9 mouse cellular contexts compared by ENCODE assay signal in genomic region chr14:55883663-55884062, GRCm38 (mm10). TPM values are rescaled to one million over a fixed set of nuclear protein-coding genes. Genes with fewer than 3 reads are reported as not detected.
DNase-seq lines count a peak whose midpoint lies in the region; ATAC-seq and TF ChIP-seq lines count a peak whose summit lies in the region.
"Had no signal": no experiment of that assay in that cellular context is flagged by ENCODE, and none has a peak within 500 bp of the region (broad histone marks: within the 10 kb centered on the region; RNA-seq: fewer than 3 reads in every experiment).

No protein-coding gene starts in this region.

- TF ChIP-seq CTCF in cerebellum, adult 2 months (IDR thresholded peaks at IDR 0.05; ENCODE audit: borderline replicate concordance, insufficient read depth, low read depth, low read length) = no peak
- TF ChIP-seq CTCF in liver, postnatal 0 days (IDR thresholded peaks at IDR 0.05; ENCODE audit: low read depth) = no peak

- H3K4me3 ChIP-seq in cerebellum, adult 2 months (replicated peaks; ENCODE audit: insufficient read depth, low read depth, low read length) = peak overlapping the region; percentile 96
- H3K4me3 ChIP-seq in kidney, embryonic 14.5 days (ENCODE audit: low read length) = no peak overlapping the region
- no peak overlapping the region for H3K4me3 ChIP-seq in hindbrain, embryonic 12.5 days
- no peak overlapping the region for H3K4me3 ChIP-seq in liver, postnatal 0 days (ENCODE audit: low read depth, low read length)

- H3K27me3 ChIP-seq in cerebellum, adult 2 months (ENCODE audit: control insufficient read depth, insufficient read depth, low read length) = no peaks in the 10 kb centered on the region
- H3K27me3 ChIP-seq in kidney, embryonic 14.5 days (ENCODE audit: control insufficient read depth, insufficient read depth, low read length) = no peaks in the 10 kb centered on the region
- no peaks in the 10 kb centered on the region for H3K27me3 ChIP-seq in hindbrain, embryonic 12.5 days
- H3K27me3 ChIP-seq in liver, postnatal 0 days (ENCODE audit: insufficient read depth, low read length) = no peaks in the 10 kb centered on the region

- no peak for TF ChIP-seq EP300 in liver, postnatal 0 days (IDR thresholded peaks at IDR 0.05; ENCODE audit: low read depth)

- WGBS in cerebellum, adult 2 months = 17% methylated on average over 12 of the region's 12 CpGs
- 86% methylated on average over 12 of the region's 12 CpGs for WGBS in kidney, embryonic 14.5 days
- WGBS in hindbrain, embryonic 12.5 days = 88% methylated on average over 12 of the region's 12 CpGs
- 86% methylated on average over 12 of the region's 12 CpGs for WGBS in liver, postnatal 0 days (ENCODE audit: insufficient replicate concordance)

- no peak overlapping the region for H3K4me2 ChIP-seq in kidney, embryonic 14.5 days (replicated peaks; ENCODE audit: low read depth, low read length)
- no peak overlapping the region for H3K4me2 ChIP-seq in hindbrain, embryonic 12.5 days (replicated peaks)
- H3K4me2 ChIP-seq in liver, postnatal 0 days (ENCODE audit: low read depth, low read length) = no peak overlapping the region

- H3K9me3 ChIP-seq in kidney, embryonic 14.5 days (ENCODE audit: control insufficient read depth, low read length) = no peaks in the 10 kb centered on the region
- no peaks in the 10 kb centered on the region for H3K9me3 ChIP-seq in hindbrain, embryonic 12.5 days (replicated peaks)
- H3K9me3 ChIP-seq in liver, postnatal 0 days (ENCODE audit: low read length) = no peaks in the 10 kb centered on the region

- peaks cover 23% of the 10 kb centered on the region for H3K36me3 ChIP-seq in kidney, embryonic 14.5 days (ENCODE audit: control insufficient read depth, insufficient read depth, low read length)
- peaks cover 21% of the 10 kb centered on the region for H3K36me3 ChIP-seq in hindbrain, embryonic 12.5 days
- H3K36me3 ChIP-seq in liver, postnatal 0 days (replicated peaks; ENCODE audit: insufficient read depth, low read length) = peaks cover 24% of the 10 kb centered on the region

- no peak for ATAC-seq in cerebellum, adult (ENCODE audit: insufficient number of reproducible peaks, low FRiP score, low TSS enrichment)
- ATAC-seq in kidney, embryonic 14.5 days (ENCODE audit: low FRiP score, low TSS enrichment) = no peak
- no peak for ATAC-seq in hindbrain, embryonic 12.5 days (ENCODE audit: low FRiP score)
- no peak for ATAC-seq in liver, postnatal 0 days

- intact Hi-C loops in gastrocnemius, postnatal 14 days (cut with DNase I; ENCODE audit: low total_unique reads) = no loop called here

- peak overlapping the region; percentile 100 for H3K27ac ChIP-seq in cerebellum, adult 2 months (ENCODE audit: insufficient read depth, low read length)
- H3K27ac ChIP-seq in kidney, embryonic 14.5 days (ENCODE audit: low read depth, low read length) = peak overlapping the region; percentile 94; the same call in 1 of the 2 replicates
- 0 out of 2 replicates have a peak overlapping the region, but pooled peaks have one; percentile 80 for H3K27ac ChIP-seq in hindbrain, embryonic 12.5 days
- H3K27ac ChIP-seq in liver, postnatal 0 days (ENCODE audit: low read depth) = peak overlapping the region; percentile 98

- no peak for TF ChIP-seq POLR2A in cerebellum, adult 2 months (IDR thresholded peaks at IDR 0.05; ENCODE audit: borderline replicate concordance, insufficient read depth, low read length)

- peaks cover 28% of the 10 kb centered on the region for H3K4me1 ChIP-seq in cerebellum, adult 2 months (ENCODE audit: control insufficient read depth, insufficient read depth, low read length)
- H3K4me1 ChIP-seq in kidney, embryonic 14.5 days (ENCODE audit: control insufficient read depth, insufficient read depth, low read length) = peaks cover 25% of the 10 kb centered on the region
- peaks cover 27% of the 10 kb centered on the region for H3K4me1 ChIP-seq in hindbrain, embryonic 12.5 days
- H3K4me1 ChIP-seq in liver, postnatal 0 days (ENCODE audit: insufficient read depth) = peaks cover 40% of the 10 kb centered on the region

- H3K9ac ChIP-seq in kidney, embryonic 14.5 days (ENCODE audit: low read depth, low read length) = no peak overlapping the region
- H3K9ac ChIP-seq in hindbrain, embryonic 12.5 days = no peak overlapping the region
- no peak overlapping the region; the same call in 1 of the 2 replicates for H3K9ac ChIP-seq in liver, postnatal 0 days (replicated peaks)

- DNase-seq in cerebellum, adult 2 months = no peak
- DNase-seq in kidney, postnatal 14 days = no peak
- DNase-seq in liver, postnatal 0 days = no peak
- DNase-seq in ovary, adult 18-20 months (ENCODE audit: low spot score) = no peak
- DNase-seq in gastrocnemius, postnatal 14 days = no peak

RNA-seq across cellular contexts. Expression of gene Cbln3, which starts 0.5 kb away (rescaled TPM):
- polyA plus RNA-seq in cerebellum, adult 2 months (2012; rRNA removed) = 534 and 635 TPM in 2 replicates
- 0.23 and 0.31 TPM in 2 replicates for polyA plus RNA-seq in kidney, embryonic 14.5 days (2014; fragmentation: Nextera tagmentation; extraction: Ambion mirVana)
- polyA plus RNA-seq in hindbrain, embryonic 12.5 days (2016; fragmentation: Nextera tagmentation; extraction: Ambion mirVana) = 0.05 and 0.35 TPM in 2 replicates
- polyA plus RNA-seq in liver, postnatal 0 days (2015; fragmentation: Nextera tagmentation; extraction: Ambion mirVana) = 0.29 and 0.40 TPM in 2 replicates
- total RNA-seq in gastrocnemius, postnatal 14 days (2021) = under 1 TPM; 0.11 to 0.12 TPM
- total RNA-seq: common myeloid progenitor, adult 5-6 weeks had no signal

RNA-seq across cellular contexts. Expression of gene Khnyn, which starts 1.1 kb away (rescaled TPM):
- 47.4 and 52.8 TPM in 2 replicates for polyA plus RNA-seq in cerebellum, adult 2 months (2012; rRNA removed)
- polyA plus RNA-seq in kidney, embryonic 14.5 days (2014; fragmentation: Nextera tagmentation; extraction: Ambion mirVana) = 7.0 and 9.7 TPM in 2 replicates
- polyA plus RNA-seq in hindbrain, embryonic 12.5 days (2016; fragmentation: Nextera tagmentation; extraction: Ambion mirVana) = 22.4 and 23.5 TPM in 2 replicates
- 4.6 and 5.2 TPM in 2 replicates for polyA plus RNA-seq in liver, postnatal 0 days (2015; fragmentation: Nextera tagmentation; extraction: Ambion mirVana)
- total RNA-seq in gastrocnemius, postnatal 14 days (2021) = 1 to 10 TPM; 7.1 to 8.2 TPM

RNA-seq across cellular contexts. Expression of gene Sdr39u1, which starts 16.4 kb away (rescaled TPM):
- polyA plus RNA-seq in cerebellum, adult 2 months (2012; rRNA removed) = 214 and 218 TPM in 2 replicates
- 61.3 and 64.7 TPM in 2 replicates for polyA plus RNA-seq in kidney, embryonic 14.5 days (2014; fragmentation: Nextera tagmentation; extraction: Ambion mirVana)
- 63.5 and 68.3 TPM in 2 replicates for polyA plus RNA-seq in hindbrain, embryonic 12.5 days (2016; fragmentation: Nextera tagmentation; extraction: Ambion mirVana)
- 26.2 and 26.9 TPM in 2 replicates for polyA plus RNA-seq in liver, postnatal 0 days (2015; fragmentation: Nextera tagmentation; extraction: Ambion mirVana)
- 10 to 100 TPM; 82.6 to 85.7 TPM for total RNA-seq in gastrocnemius, postnatal 14 days (2021)

RNA-seq across cellular contexts. Expression of gene Nynrin, which starts 29.9 kb away (rescaled TPM):
- polyA plus RNA-seq in cerebellum, adult 2 months (2012; rRNA removed) = 4.5 and 4.8 TPM in 2 replicates
- polyA plus RNA-seq in kidney, embryonic 14.5 days (2014; fragmentation: Nextera tagmentation; extraction: Ambion mirVana) = 11.0 and 15.6 TPM in 2 replicates
- polyA plus RNA-seq in hindbrain, embryonic 12.5 days (2016; fragmentation: Nextera tagmentation; extraction: Ambion mirVana) = 30.4 and 35.8 TPM in 2 replicates
- polyA plus RNA-seq in liver, postnatal 0 days (2015; fragmentation: Nextera tagmentation; extraction: Ambion mirVana) = 0.63 and 0.70 TPM in 2 replicates
- 1 to 10 TPM; 7.2 to 7.5 TPM for total RNA-seq in gastrocnemius, postnatal 14 days (2021)

Comparison
In these comparisons a context has a peak if more than half of its experiments do, and no peak if none do; other contexts are left out.
1. RNA of gene Cbln3, which starts 0.5 kb away (polyA plus RNA-seq): 534 to 635 TPM in cerebellum, adult 2 months; 0.29 to 0.40 TPM in liver, postnatal 0 days, 0.23 to 0.31 TPM in kidney, embryonic 14.5 days and 0.05 to 0.35 TPM in hindbrain, embryonic 12.5 days; every median in the first group is over 100 times any median in the second.
2. Peak in every context shown above with its lines, with median percentiles within 50 percentile points of each other: H3K27ac ChIP-seq.